Mouse (Mus musculus): Measurements from ENCODE around the gene Eftud2. TPM values are rescaled to one million over a fixed set of nuclear protein-coding genes. Genes with fewer than 3 reads are reported as not detected.

Eftud2 gene
- polyA plus RNA-seq, 1 experiment, result 74.5 TPM

GRCm38 (mm10) chr11:102810721-102811485 is 69.9 kb downstream of the Eftud2 start:
- H3K4me1 ChIP-seq (ENCODE audit: control insufficient read depth, insufficient read depth, low read length), result peaks cover 4% of the 10 kb centered on the region; the same call in 1 of the 2 replicates
- TF ChIP-seq POLR2A (IDR thresholded peaks at IDR 0.05; ENCODE audit: borderline replicate concordance, extremely low read depth, low read depth, low read length) (no peak), CTCF (IDR thresholded peaks at IDR 0.05; ENCODE audit: insufficient read depth, low read length) (no peak)
- H3K4me3 ChIP-seq (replicated peaks; ENCODE audit: extremely low read depth, low read depth, low read length), result no peak overlapping the region
- 32% methylated on average over 4 of the region's 4 CpGs for WGBS
- no peak for DNase-seq

GRCm38 (mm10) chr11:102808246-102808645 is 72.5 kb downstream of the Eftud2 start:
- H3K4me1 ChIP-seq (ENCODE audit: control insufficient read depth, insufficient read depth, low read length), result peaks cover 4% of the 10 kb centered on the region; the same call in 1 of the 2 replicates
- no peak for DNase-seq
- H3K4me3 ChIP-seq (replicated peaks; ENCODE audit: extremely low read depth, low read depth, low read length), result no peak overlapping the region
- 41% methylated on average over 5 of the region's 5 CpGs for WGBS
- no peak for TF ChIP-seq POLR2A (IDR thresholded peaks at IDR 0.05; ENCODE audit: borderline replicate concordance, extremely low read depth, low read depth, low read length)
- TF ChIP-seq CTCF (IDR thresholded peaks at IDR 0.05; ENCODE audit: insufficient read depth, low read length), result no peak

GRCm38 (mm10) chr11:102803453-102803852 is 77.3 kb downstream of the Eftud2 start:
- no peak for TF ChIP-seq CTCF (IDR thresholded peaks at IDR 0.05; ENCODE audit: insufficient read depth, low read length)
- no peak for TF ChIP-seq POLR2A (IDR thresholded peaks at IDR 0.05; ENCODE audit: borderline replicate concordance, extremely low read depth, low read depth, low read length)
- Histone ChIP-seq H3K4me3 (replicated peaks; ENCODE audit: extremely low read depth, low read depth, low read length) (no peak overlapping the region), H3K4me1 (ENCODE audit: control insufficient read depth, insufficient read depth, low read length) (no peaks in the 10 kb centered on the region)
- no peak for DNase-seq
- WGBS, result 69% methylated on average over 5 of the region's 5 CpGs

- WGBS, result 63% methylated on average over 8 of the region's 8 CpGs
Observed at GRCm38 (mm10) chr11:102794157-102794556, 86.6 kb downstream of the Eftud2 start.

GRCm38 (mm10) chr11:102791682-102792445 is 88.9 kb downstream of the Eftud2 start:
- WGBS, result 29% methylated on average over 14 of the region's 14 CpGs
- no peak for DNase-seq
- H3K4me1 ChIP-seq (ENCODE audit: control insufficient read depth, insufficient read depth, low read length), result peaks cover 8% of the 10 kb centered on the region
- TF ChIP-seq CTCF (IDR thresholded peaks at IDR 0.05; ENCODE audit: insufficient read depth, low read length) (no peak), POLR2A (IDR thresholded peaks at IDR 0.05; ENCODE audit: borderline replicate concordance, extremely low read depth, low read depth, low read length) (no peak)
- no peak overlapping the region for H3K4me3 ChIP-seq (replicated peaks; ENCODE audit: extremely low read depth, low read depth, low read length)

More at GRCm38 (mm10) chr11:102794157-102794556, 86.6 kb downstream of the Eftud2 start:
- H3K4me1 ChIP-seq (ENCODE audit: control insufficient read depth, insufficient read depth, low read length), result peaks cover 8% of the 10 kb centered on the region
- no peak overlapping the region for H3K4me3 ChIP-seq (replicated peaks; ENCODE audit: extremely low read depth, low read depth, low read length)
- no peak for DNase-seq
- no peak for TF ChIP-seq POLR2A (IDR thresholded peaks at IDR 0.05; ENCODE audit: borderline replicate concordance, extremely low read depth, low read depth, low read length)
- no peak for TF ChIP-seq CTCF (IDR thresholded peaks at IDR 0.05; ENCODE audit: insufficient read depth, low read length)

Other genes starting within 250 kb of the Eftud2 start
- gene Meioc, start 217.3 kb downstream of the Eftud2 start, polyA plus RNA-seq (2012; rRNA removed), result not detected in 2 replicates
- 4.3 and 5.0 TPM in 2 replicates for gene Ccdc43, start 183.2 kb downstream of the Eftud2 start, polyA plus RNA-seq (2012; rRNA removed)
- 3.3 and 3.6 TPM in 2 replicates for gene Adam11, start 119.5 kb downstream of the Eftud2 start, polyA plus RNA-seq (2012; rRNA removed)
- gene Gjc1, start 61.3 kb downstream of the Eftud2 start, polyA plus RNA-seq (2012; rRNA removed), result 9.1 and 14.8 TPM in 2 replicates
- 52.5 and 72.6 TPM in 2 replicates for gene Higd1b, start 45.1 kb downstream of the Eftud2 start, polyA plus RNA-seq (2012; rRNA removed)
- gene Ccdc103, start 219 bp upstream of the Eftud2 start, polyA plus RNA-seq (2012; rRNA removed), result 1.00 and 1.3 TPM in 2 replicates
- gene Fam187a, start 4.2 kb upstream of the Eftud2 start, polyA plus RNA-seq (2012; rRNA removed), result 0.11 and 0.19 TPM in 2 replicates
- 0.15 and 0.24 TPM in 2 replicates for gene Gfap, start 19.9 kb upstream of the Eftud2 start, polyA plus RNA-seq (2012; rRNA removed)
- 0.61 and 0.99 TPM in 2 replicates for gene Kif18b, start 44.1 kb upstream of the Eftud2 start, polyA plus RNA-seq (2012; rRNA removed)
- 0.22 TPM in 2 replicates for gene C1ql1, start 65.7 kb upstream of the Eftud2 start, polyA plus RNA-seq (2012; rRNA removed)
- 24.0 and 32.2 TPM in 2 replicates for gene Nmt1, start 147.2 kb upstream of the Eftud2 start, polyA plus RNA-seq (2012; rRNA removed)
- gene Dcakd, start 147.3 kb upstream of the Eftud2 start, polyA plus RNA-seq (2012; rRNA removed), result 54.4 and 58.2 TPM in 2 replicates
- 11.0 and 17.2 TPM in 2 replicates for gene Plcd3, start 220.7 kb upstream of the Eftud2 start, polyA plus RNA-seq (2012; rRNA removed)
- gene Acbd4, start 220.7 kb upstream of the Eftud2 start, polyA plus RNA-seq (2012; rRNA removed), result 41.1 and 46.5 TPM in 2 replicates
- 15.2 and 16.0 TPM in 2 replicates for gene Hexim1, start 235.2 kb upstream of the Eftud2 start, polyA plus RNA-seq (2012; rRNA removed)

Measured in lung, adult 2 months (tissue).